Mouse (Mus musculus): Measurements from ENCODE around the gene Chd9. TPM values are rescaled to one million over a fixed set of nuclear protein-coding genes. Genes with fewer than 3 reads are reported as not detected.

Gene Chd9
- polyA plus RNA-seq, 2 experiments from 2014 or later = 117 to 118 TPM

GRCm38 (mm10) chr8:91089601-91090000, 261.4 kb downstream of the Chd9 start:
- no peak for ATAC-seq

DNA sequence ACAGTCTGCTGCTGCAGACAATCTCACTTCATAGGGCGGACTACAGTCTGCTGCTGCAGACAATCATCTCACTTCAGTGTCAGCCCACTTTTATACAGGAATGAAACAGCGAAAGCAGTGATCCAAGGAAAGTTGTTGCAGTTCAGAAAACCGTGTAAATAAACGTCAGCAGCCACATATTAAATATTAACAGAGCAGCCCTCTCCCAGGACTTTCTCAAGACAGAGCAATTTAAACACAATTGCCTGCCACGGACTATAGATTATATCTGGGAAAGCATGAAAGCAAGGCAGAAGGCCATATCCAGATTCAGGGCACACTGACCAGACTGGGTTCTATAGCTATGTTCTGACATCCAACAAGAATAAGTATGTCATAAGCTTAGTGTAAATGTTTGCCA, 266.0 kb downstream of the Chd9 start:
- no peak for ATAC-seq

DNA sequence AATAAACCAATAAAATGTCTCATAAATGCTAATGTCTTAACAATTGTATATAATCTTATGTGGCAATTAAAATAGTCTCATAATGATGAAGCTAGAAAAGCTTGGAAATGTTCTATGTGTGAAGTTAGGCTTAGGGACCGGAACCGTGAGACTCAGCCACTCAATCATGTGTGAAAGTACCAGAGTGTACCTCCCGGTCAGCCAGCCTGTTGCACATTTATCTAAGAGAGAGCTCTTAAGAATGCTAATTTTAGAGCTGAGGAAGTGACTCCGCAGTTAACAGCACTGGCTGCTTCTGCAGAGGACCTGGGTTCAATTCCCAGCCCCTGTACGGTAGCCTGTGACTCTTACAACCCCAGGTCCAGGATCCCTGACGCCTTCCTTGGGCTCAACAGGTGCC, 270.0 kb downstream of the Chd9 start:
- no peak for ATAC-seq

Other genes starting within 250 kb of the Chd9 start
- not detected for gene Gm19935, start 11.0 kb upstream of the Chd9 start, polyA plus RNA-seq (2017; shearing (Covaris generic))
- 100 to 1,000 TPM; 103 to 143 TPM for gene Rbl2, start 241.7 kb downstream of the Chd9 start, polyA plus RNA-seq (2017; shearing (Covaris generic))